Mouse (Mus musculus) bone marrow, adult 2 months (tissue): ENCODE results near the gene Ackr3.

Experiments
- CTCF ChIP-seq: fragments of 200-500 bp; IDR thresholded peaks from 2 replicates; pipeline ENCODE4 v1.5.1; 2011; ENCODE audit warnings: low read length, control low read depth; ENCODE audit not compliant: control insufficient read depth, insufficient read depth
- POLR2A ChIP-seq: fragments of 200-500 bp; IDR thresholded peaks from 2 replicates; pipeline ENCODE4 v1.6.1; 2011; ENCODE audit warnings: low read depth, mild to moderate bottlenecking, control low read depth, low read length, borderline replicate concordance; ENCODE audit not compliant: control insufficient read depth

DNA sequence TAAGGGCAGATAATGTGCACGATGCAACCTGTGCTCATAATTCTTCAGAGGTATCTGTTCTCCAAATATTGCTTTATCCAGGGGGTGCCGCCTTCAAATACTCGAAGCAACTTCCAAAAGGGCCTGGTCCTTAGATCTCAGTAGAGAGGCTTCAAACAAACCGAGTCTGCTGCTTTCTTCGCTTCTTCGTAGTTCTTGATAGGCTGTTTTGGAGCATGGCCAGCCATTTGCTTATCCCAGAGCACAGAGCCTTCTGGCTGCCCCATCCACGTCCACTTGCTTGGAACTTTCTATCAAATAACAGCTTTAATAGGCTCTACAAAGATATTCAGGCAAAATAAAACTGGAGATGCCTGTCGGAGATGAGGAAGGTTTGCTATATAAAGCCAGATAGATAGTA, 58.6 kb downstream of the Ackr3 start:
- TF ChIP-seq POLR2A (no peak), CTCF (no peak)
